Mouse (Mus musculus) hindbrain, embryonic 10.5 days (tissue): ENCODE results near the gene Ctdspl. TPM values are rescaled to one million over a fixed set of nuclear protein-coding genes. Genes with fewer than 3 reads are reported as not detected.
A peak's percentile ranks its signal among the peaks of the same experiment; 100 is the strongest.

Source experiments
- DNase-seq: peaks from one replicate; pipeline ENCODE4 v3.0.0-alpha.2; 2017; ENCODE audit warnings: low spot score
- H3K27ac ChIP-seq: fragments of 300-500 bp; sonication (generic); 2 replicates; pipeline ENCODE4 v1.5.1; 2016; ENCODE audit warnings: mild to moderate bottlenecking, moderate library complexity
- H3K27me3 ChIP-seq: fragments of 300-500 bp; sonication (generic); 2 replicates; pipeline ENCODE4 v1.6.1; 2016; ENCODE audit warnings: mild to moderate bottlenecking; ENCODE audit not compliant: poor library complexity, insufficient read depth, severe bottlenecking
- H3K36me3 ChIP-seq: fragments of 300-500 bp; sonication (generic); 2 replicates; pipeline ENCODE4 v1.6.1; 2016; ENCODE audit warnings: mild to moderate bottlenecking, moderate library complexity
- H3K4me1 ChIP-seq: fragments of 300-500 bp; sonication (generic); replicated peaks from 2 replicates; pipeline ENCODE4 v1.6.1; 2016; ENCODE audit warnings: mild to moderate bottlenecking
- H3K4me3 ChIP-seq: fragments of 300-500 bp; sonication (generic); 2 replicates; pipeline ENCODE4 v1.5.1; 2016; ENCODE audit warnings: mild to moderate bottlenecking, moderate library complexity
- H3K9me3 ChIP-seq: fragments of 300-500 bp; sonication (generic); 2 replicates; pipeline ENCODE4 v1.6.1; 2016; ENCODE audit warnings: mild to moderate bottlenecking, moderate library complexity
- WGBS: fragments of 180-500 bp; shearing (Covaris S2); methylation state at CpG from one replicate; pipeline ENCODE4 v1.1.7; 2016; 5-methylcytosine and 5-hydroxymethylcytosine counted together
- polyA plus RNA-seq: library from polyadenylated mRNA; unstranded; fragments of >200 nt; fragmentation: Nextera tagmentation; extraction: Ambion mirVana; gene quantifications from 2 replicates; pipeline ENCODE4 v1.2.1, GENCODE M21; 2016

Ctdspl gene
- polyA plus RNA-seq, 1 experiment from 2014 or later = 6.8 TPM

DNA sequence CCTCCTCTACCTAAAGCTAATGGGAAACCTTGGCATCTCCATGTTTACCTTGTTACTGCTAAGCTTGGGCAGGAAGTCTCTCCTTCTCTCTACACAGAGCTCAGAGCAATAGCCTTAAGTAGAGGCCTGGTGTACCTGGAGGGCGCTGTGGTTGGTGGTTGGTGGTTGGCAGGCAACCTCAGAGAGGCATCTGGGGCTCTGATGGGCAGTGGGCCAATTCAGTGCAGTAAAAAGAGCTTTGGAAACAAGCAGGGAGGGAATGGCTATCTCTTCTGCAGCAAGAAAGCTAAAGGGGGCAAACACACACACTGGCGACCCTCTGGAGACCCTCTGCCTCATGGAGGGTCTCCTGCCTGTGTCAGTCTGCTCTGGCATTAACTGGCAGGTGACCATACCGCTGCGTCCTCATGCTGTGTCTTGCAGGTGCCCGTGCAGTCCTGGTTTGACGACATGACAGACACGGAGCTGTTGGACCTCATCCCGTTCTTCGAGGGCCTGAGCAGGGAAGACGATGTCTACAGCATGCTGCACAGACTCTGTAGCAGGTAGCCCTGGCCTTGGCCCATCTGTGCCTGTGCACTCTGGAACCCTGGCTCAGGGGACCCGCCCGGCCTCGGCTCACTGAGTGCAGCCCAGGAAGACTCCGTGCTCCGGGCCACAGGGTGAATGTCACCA is 114.0 kb downstream of the Ctdspl start:
- Histone ChIP-seq H3K4me1 (peaks cover 4% of the 10 kb centered on the region), H3K27ac (no peak overlapping the region), H3K27me3 (no peaks in the 10 kb centered on the region), H3K36me3 (peaks cover 33% of the 10 kb centered on the region), H3K4me3 (no peak overlapping the region), H3K9me3 (no peaks in the 10 kb centered on the region)
- 93% methylated on average over 15 of the region's 15 CpGs for WGBS
- DNase-seq = no peak

DNA sequence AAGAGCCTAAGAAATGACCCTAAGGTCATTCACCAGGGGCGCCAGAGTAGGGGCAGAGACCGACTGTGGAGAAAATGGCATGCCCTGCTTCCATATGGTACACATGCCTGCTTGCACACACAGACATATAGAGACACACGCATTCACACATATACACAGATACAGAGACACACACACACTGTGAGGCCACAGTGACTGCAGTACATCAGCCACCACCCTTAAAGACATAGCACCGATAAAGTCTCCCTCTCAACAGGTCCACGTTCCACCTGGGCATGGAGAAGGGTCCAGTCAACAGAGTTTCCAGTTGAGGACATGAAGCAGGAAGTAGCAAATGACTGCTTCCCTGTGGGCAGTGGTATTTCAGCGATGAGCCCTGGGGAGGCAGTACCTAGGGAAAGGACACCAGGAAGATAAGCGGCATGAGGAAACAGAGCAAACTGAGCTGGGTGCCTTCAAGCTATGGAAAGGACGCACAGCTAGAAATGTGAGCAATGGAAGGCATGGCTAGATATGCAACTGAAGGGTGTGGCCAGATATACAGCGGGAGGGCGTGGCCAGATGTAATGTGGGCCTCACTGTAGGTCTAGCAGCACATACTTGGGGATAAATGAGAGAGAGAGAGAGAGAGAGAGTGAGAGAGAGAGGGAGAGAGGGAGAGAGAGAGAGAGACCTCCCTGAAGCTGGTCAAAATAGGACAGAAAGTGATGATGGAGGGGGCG is 122.1 kb downstream of the Ctdspl start:
- DNase-seq = no peak
- 79% methylated on average over 11 of the region's 11 CpGs for WGBS
- Histone ChIP-seq H3K27me3 (peaks cover 18% of the 10 kb centered on the region; the same call in 1 of the 2 replicates), H3K9me3 (no peaks in the 10 kb centered on the region), H3K36me3 (no peaks in the 10 kb centered on the region), H3K4me1 (peaks cover 29% of the 10 kb centered on the region), H3K27ac (no peak overlapping the region), H3K4me3 (no peak overlapping the region)

DNA sequence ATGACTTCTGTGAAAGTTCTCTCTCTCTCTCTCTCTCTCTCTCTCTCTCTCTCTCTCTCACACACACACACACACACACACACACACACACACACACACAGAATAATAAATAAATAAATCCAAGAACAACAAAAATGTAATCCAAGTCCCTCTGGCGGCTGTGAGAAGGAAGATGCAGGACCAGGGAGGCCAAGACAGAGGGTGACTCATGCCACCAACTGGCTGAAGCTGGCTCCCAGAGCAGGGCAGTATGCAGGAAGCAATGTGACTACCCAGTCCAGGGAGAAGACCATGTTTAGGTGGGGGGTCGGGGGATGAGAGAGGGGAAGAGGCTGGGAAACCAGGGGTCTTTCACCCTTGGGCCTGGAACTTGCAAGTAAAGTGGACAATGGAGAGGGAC is 124.9 kb downstream of the Ctdspl start:
- no peaks in the 10 kb centered on the region for H3K36me3 ChIP-seq
- DNase-seq = no peak
- H3K4me3 ChIP-seq = no peak overlapping the region
- H3K9me3 ChIP-seq = no peaks in the 10 kb centered on the region
- no peak overlapping the region for H3K27ac ChIP-seq
- H3K27me3 ChIP-seq = peaks cover 34% of the 10 kb centered on the region
- H3K4me1 ChIP-seq = peaks cover 45% of the 10 kb centered on the region
- WGBS = 79% methylated on average over 2 of the region's 2 CpGs

- WGBS = 17% methylated on average over 22 of the region's 22 CpGs
- Histone ChIP-seq H3K27ac (peak within 1 kb of the TSS; percentile 83), H3K36me3 (no peaks in the 10 kb centered on the region), H3K4me3 (peak within 1 kb of the TSS; percentile 54), H3K4me1 (peaks cover 57% of the 10 kb centered on the region), H3K9me3 (no peaks in the 10 kb centered on the region), H3K27me3 (peaks cover 34% of the 10 kb centered on the region)
- DNase-seq = peak; percentile 70
Measured at GRCm38 (mm10) chr9:119052154-119052944, 126.1 kb downstream of the Ctdspl start, which contains the start of gene Vill. Vill (plus strand) TSS chr9:119052778.

DNA sequence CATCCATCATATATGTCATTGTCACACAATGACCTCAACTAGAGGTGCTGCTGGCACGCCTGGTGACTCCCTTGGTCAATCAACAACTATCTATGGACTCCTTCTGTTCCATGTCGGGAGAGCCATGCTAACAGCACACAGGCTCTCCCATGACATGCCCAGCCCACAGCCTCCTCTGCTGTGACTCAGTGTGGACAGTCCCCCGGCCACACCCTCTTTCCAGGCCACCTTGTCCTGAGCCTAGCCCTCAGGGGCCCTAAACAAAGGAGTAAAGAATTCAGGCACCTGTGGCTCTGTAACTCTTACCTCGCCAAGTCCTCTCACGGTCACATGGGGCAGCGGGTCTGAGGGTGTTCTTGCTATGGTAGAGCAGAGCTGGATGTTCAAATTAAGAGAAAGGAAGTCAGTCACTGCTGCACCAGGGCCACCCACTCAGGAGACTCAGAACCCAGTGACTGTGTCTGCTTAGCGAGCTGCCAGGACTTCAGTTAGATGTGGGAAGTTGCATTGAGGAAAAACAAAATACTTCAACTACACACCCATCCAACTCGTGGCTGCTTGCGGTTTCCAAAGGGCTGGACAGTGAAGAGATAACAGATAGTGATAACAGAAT is 127.8 kb downstream of the Ctdspl start:
- peaks cover 51% of the 10 kb centered on the region for H3K4me1 ChIP-seq
- no peak overlapping the region for H3K4me3 ChIP-seq
- H3K27me3 ChIP-seq = peaks cover 34% of the 10 kb centered on the region
- H3K27ac ChIP-seq = no peak overlapping the region
- no peaks in the 10 kb centered on the region for H3K9me3 ChIP-seq
- DNase-seq = no peak
- 78% methylated on average over 9 of the region's 9 CpGs for WGBS
- no peaks in the 10 kb centered on the region for H3K36me3 ChIP-seq

DNA sequence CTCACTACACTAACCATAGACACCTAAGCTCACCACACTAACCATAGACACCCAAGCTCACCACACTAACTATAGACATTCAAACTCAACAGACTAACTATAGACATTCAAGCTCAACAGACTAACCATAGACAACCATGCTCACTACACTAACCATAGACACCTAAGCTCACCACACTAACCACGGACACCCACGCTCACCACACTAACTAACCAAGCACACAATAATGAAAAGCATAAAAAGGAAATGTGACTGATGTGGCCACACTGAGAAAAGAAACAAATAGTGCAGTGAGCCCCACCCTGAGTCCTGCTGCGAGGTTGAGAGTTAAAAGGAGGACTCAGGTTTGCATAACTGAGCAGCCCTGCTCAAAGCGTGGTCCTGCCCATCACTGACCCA is 129.1 kb downstream of the Ctdspl start:
- Histone ChIP-seq H3K4me1 (peaks cover 51% of the 10 kb centered on the region), H3K4me3 (no peak overlapping the region), H3K27me3 (peaks cover 34% of the 10 kb centered on the region), H3K36me3 (no peaks in the 10 kb centered on the region), H3K27ac (no peak overlapping the region), H3K9me3 (no peaks in the 10 kb centered on the region)
- WGBS = 85% methylated on average over 4 of the region's 4 CpGs
- DNase-seq = no peak

- H3K36me3 ChIP-seq = no peaks in the 10 kb centered on the region
- DNase-seq = no peak
- no peaks in the 10 kb centered on the region for H3K9me3 ChIP-seq
- peaks cover 17% of the 10 kb centered on the region for H3K27me3 ChIP-seq
- H3K4me3 ChIP-seq = no peak overlapping the region
- 85% methylated on average over 7 of the region's 7 CpGs for WGBS
- no peak overlapping the region for H3K27ac ChIP-seq
- H3K4me1 ChIP-seq = peaks cover 34% of the 10 kb centered on the region
Measured at GRCm38 (mm10) chr9:119058245-119058644, 132.0 kb downstream of the Ctdspl start.

DNA sequence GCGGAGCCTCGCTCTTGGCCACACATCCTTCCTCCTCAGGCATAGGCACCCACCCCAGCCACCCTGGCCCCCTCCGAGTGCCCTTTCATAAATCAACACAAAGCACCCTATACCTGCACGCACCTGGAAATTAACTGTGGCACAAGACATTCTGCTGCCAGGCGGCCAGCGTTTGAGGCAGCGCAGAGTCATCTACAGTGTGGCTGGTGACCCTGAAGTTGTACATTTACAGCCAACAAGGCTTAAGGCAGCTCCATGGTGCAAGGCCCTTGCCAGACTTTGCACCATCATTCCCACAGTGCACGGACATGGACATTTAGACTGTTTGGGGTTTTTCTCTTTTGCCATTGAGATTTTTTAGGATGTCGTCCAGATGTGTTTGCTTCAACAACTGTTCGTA is 134.4 kb downstream of the Ctdspl start:
- peaks cover 4% of the 10 kb centered on the region; the same call in 1 of the 2 replicates for H3K27me3 ChIP-seq
- no peaks in the 10 kb centered on the region for H3K9me3 ChIP-seq
- no peak for DNase-seq
- no peak overlapping the region for H3K27ac ChIP-seq
- H3K4me1 ChIP-seq = peaks cover 32% of the 10 kb centered on the region
- WGBS = 96% methylated on average over 10 of the region's 10 CpGs
- no peak overlapping the region for H3K4me3 ChIP-seq
- no peaks in the 10 kb centered on the region for H3K36me3 ChIP-seq

DNA sequence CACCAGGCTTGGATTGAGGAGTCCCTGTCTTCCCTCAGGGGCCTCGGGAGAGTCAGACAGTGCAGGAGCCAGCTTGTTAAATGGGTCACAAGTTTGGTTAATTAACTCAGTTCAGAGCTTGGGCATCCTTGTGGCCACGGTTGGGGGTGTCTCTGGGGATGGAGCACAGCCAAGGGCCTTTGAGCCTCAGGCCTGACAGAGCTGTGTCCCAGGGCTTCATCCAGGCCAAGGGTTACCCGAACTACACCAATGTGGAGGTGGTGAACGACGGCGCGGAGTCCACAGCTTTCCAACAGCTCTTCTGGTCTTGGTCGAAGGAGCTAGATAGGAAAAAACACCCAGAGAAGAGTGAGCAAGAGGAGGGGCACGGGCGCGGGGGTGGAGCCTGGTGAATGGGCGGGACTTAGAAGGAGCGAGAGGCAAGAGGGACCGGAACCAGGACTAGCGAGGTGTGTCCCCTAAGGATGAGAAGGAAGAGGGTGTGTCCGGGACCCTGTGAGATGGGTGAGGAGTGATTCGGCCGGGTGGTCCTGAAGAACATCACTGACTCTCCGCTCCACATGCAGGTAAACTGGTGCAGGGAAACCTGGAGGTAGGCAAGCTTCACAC is 136.9 kb downstream of the Ctdspl start:
- peak; percentile 29 for DNase-seq
- no peak overlapping the region for H3K4me3 ChIP-seq
- WGBS = 33% methylated on average over 19 of the region's 19 CpGs
- H3K4me1 ChIP-seq = peaks cover 19% of the 10 kb centered on the region; the same call in 1 of the 2 replicates
- no peaks in the 10 kb centered on the region for H3K9me3 ChIP-seq
- H3K27me3 ChIP-seq = peaks cover 7% of the 10 kb centered on the region; the same call in 1 of the 2 replicates
- H3K27ac ChIP-seq = peak overlapping the region; percentile 9; the same call in 1 of the 2 replicates
- H3K36me3 ChIP-seq = no peaks in the 10 kb centered on the region

DNA sequence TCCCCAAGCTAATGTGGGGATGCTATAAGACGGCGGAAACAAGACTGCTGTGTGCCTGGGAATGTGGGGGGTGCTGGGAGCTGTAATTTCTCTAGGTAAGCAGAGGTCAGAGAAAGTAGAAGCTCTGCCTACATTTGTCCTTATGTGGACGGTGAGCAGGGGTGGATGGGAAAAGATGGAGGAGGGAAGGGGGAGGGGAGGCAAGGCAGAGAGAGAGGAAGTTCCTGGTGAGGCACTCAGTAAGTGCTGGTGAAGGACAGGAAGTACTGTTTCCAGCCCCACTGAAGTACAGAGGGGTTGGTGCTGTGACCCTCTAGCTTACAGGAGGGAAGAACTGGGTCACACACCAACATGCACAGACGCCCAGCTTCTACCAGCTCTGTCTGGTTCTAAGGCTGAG is 138.0 kb downstream of the Ctdspl start:
- H3K27me3 ChIP-seq = peaks cover 7% of the 10 kb centered on the region; the same call in 1 of the 2 replicates
- H3K36me3 ChIP-seq = no peaks in the 10 kb centered on the region
- WGBS = 67% methylated on average over 4 of the region's 4 CpGs
- no peak overlapping the region for H3K4me3 ChIP-seq
- DNase-seq = no peak
- no peaks in the 10 kb centered on the region for H3K9me3 ChIP-seq
- H3K4me1 ChIP-seq = peaks cover 19% of the 10 kb centered on the region; the same call in 1 of the 2 replicates
- H3K27ac ChIP-seq = peak overlapping the region; percentile 31; the same call in 1 of the 2 replicates

- Histone ChIP-seq H3K4me1 (peaks cover 19% of the 10 kb centered on the region; the same call in 1 of the 2 replicates), H3K9me3 (no peaks in the 10 kb centered on the region), H3K36me3 (peaks cover 15% of the 10 kb centered on the region), H3K27me3 (peaks cover 7% of the 10 kb centered on the region; the same call in 1 of the 2 replicates), H3K27ac (no peak overlapping the region), H3K4me3 (no peak overlapping the region)
- peak; percentile 81 for DNase-seq
- WGBS = 6% methylated on average over 6 of the region's 6 CpGs
Measured at GRCm38 (mm10) chr9:119067601-119068000, 141.3 kb downstream of the Ctdspl start.

DNA sequence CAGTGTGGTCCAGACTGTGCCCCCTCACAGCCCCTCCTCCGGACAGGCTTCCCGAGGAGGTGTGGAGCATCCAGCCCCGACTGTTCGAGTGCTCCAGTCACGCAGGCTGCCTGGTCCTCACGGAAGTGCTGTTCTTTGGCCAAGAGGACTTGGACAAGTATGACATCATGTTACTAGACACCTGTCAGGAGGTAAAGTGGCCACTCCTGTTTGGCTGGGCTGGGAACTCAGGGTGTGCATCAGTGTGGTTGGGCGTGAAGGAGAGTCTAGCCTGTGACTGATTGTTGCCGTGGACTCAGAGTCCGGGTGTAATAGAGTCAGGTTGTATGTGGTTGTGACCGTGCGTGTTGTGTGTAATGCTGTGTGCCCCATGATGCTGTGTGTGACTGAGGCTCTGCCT is 142.0 kb downstream of the Ctdspl start:
- 88% methylated on average over 11 of the region's 11 CpGs for WGBS
- Histone ChIP-seq H3K9me3 (no peaks in the 10 kb centered on the region), H3K4me1 (peaks cover 15% of the 10 kb centered on the region; the same call in 1 of the 2 replicates), H3K27ac (no peak overlapping the region), H3K4me3 (no peak overlapping the region), H3K36me3 (peaks cover 22% of the 10 kb centered on the region), H3K27me3 (peaks cover 7% of the 10 kb centered on the region; the same call in 1 of the 2 replicates)
- no peak for DNase-seq
